Mouse (Mus musculus) E14TG2a.4 (cell line): Measurements from ENCODE around the gene Vmn1r193.
"Not testable (repeated sequence)": the region's sequence is repeated elsewhere in the genome, so short reads cannot be mapped to it uniquely, and the experiment has no call there.

Experiments used
- CTCF ChIP-seq: conservative IDR thresholded peaks from 2 replicates; pipeline ENCODE4 v1.5.1; 2014; ENCODE audit warnings: low read length
- NANOG ChIP-seq: IDR thresholded peaks from 2 replicates; pipeline ENCODE4 v1.6.1; 2014; ENCODE audit warnings: borderline replicate concordance, low read length, mixed read lengths
- POU5F1 ChIP-seq: IDR thresholded peaks from 2 replicates; pipeline ENCODE4 v1.6.1; 2014; ENCODE audit warnings: low read length, borderline replicate concordance

DNA sequence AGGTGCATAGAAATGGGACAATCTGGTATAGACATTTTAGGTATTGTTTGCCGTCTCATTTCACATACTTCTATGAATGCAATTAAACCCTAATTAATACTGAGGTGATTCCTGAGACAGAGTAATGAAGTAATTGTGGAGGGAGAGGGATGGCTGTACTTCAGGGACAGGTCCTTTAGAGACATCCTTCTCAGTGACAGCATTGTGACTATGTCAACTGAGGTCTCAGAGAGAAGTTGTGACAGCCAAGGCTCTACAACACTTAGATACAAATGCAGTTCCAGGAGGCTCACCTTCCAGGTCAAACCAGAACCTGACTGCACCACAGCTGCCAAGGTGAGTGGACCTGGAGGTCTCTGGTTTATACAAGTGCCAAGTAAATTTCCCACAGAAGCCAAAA is 47.3 kb upstream of the Vmn1r193 start, which contains the start of gene Vmn1r195:
- TF ChIP-seq CTCF, POU5F1, NANOG: not testable (repeated sequence)
